Mouse (Mus musculus): Measurements from ENCODE around the gene Tbl1xr1.

Tbl1xr1 gene

DNA sequence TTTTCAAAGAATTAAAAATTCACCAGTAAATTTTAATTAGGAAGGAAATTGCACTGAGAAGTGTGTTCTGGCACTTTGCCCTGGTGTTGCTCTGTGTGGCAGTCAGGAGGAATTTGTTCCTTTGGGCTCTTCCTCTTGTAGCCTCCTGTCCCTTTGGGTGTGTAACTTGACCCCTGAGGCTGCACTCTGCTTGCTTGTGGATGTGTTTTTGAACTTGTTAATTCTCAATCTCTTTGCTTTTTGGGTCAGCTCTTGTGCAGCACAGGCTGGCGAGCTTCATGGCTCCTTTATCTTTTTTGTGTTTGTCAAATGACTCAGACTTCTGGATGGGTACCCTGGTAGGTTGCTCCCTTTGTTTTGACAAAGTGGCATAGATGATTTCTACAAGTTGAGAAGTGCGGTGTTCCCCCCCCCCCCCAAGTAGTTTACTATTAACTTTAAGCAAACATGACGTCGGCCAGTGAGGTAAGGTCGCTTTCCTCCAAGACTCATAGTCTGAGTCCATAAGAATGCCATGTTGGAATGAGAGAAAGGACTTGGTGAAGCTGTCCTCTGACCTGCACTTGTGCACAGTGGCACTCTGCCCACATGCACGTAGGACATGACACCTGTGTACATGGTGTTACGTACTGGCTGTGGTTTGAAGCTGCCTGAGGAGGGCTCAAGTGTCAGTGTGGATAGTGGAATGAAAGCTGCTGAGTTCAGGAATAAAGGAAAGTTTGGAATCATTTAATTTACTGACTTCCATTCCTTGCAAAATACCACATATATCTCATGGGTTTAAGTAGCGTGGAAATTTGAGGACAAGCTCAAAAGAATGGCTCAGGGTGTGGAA is 14.2 kb downstream of the Tbl1xr1 start:
- DNase-seq: peak; percentile 71

DNA sequence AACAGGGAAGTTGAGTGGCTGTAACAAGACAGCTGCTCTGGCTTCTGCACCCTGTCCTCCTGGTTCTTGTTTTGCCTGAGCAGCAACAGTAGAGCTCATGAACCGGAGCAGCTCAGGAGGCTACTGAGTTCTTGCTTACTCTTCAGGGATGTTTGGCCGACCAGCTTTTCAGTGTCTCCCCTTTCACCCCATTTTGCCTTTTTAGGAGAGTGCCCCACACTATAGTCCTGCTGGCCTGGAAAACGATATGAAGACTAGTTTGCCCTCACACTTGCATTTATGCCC is 14.8 kb downstream of the Tbl1xr1 start:
- no peak for DNase-seq

DNA sequence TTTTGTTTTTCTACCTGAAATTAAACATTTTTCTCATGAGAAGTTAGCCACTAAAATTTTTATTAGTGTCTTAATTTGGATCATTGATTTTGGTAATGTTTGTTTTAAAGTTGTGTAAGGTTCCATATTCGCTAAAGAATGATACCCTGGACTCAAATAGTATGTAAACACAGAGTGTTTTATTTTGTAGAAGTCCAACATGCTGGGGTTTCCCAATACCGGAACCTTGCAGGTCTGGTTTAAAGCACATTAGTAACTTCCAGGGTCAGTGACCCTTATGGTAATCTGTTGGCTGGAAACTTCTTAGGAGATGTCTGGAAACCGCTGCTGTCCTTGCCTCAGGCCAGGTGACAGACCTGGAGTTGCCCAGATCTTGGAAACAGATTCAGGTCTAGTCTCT is 15.2 kb downstream of the Tbl1xr1 start:
- DNase-seq: no peak

DNA sequence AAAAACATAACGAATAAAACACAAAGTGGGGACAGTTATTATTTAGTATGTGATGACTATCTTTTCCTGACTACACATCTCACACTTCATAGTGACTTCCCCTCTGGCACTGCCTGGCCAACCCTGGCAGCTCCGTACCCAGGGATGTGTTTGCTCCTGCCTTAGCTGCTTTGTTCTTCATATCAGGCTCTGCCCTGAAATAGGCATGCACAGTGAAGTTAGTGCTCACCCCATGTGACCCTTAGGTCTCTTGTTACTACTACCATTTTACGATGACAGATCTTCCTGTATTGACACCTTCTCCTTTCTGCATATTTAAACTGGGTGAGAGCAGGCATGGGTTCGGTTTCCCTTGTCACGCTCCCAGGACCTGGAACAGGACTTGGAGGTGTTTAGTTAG is 16.3 kb downstream of the Tbl1xr1 start:
- no peak for DNase-seq

DNA sequence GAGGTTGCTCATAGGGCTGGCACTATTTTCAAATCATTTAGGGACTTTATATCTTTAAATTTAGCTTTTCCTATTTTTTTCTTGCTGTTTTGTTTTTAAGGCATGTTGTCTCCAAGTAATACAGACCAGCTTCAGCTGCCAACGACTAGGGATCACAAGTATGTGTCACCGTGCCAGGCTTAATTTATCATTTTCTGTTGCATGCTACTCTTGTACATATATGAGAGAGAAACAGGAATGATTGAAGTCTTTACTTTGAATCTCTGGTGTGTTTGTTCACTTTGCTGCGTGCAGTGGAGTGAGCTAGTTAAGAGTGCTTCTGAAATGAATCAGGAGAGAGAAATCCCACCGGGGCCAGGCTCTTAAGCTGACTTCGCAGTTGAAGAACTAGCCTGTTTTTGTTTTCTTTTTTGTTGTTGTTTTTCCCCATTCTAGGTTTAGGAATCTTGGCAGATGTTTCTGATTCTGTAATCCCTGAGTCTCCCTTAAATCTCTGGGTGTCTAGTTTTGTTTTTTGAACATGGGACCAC is 27.6 kb downstream of the Tbl1xr1 start:
- no peak for DNase-seq

DNA sequence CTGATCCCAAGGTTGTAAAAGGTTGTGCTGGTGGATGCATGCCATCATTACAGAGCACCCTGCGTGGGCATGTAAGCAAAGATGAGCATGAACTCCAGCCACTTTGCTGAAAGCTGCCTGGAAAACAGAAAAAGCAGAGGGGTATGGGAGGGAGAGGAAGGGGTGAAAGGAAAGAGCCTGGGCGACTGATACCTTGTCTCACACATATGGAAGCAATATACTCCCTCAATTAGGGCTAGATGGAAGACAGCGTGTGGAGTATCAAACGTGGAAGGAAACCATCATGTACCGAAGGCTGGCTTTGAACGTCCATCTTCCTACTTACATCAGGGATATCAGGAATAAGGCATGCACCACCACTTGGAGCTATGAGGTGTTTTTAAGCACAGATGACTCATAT is 29.0 kb downstream of the Tbl1xr1 start:
- no peak for DNase-seq

DNA sequence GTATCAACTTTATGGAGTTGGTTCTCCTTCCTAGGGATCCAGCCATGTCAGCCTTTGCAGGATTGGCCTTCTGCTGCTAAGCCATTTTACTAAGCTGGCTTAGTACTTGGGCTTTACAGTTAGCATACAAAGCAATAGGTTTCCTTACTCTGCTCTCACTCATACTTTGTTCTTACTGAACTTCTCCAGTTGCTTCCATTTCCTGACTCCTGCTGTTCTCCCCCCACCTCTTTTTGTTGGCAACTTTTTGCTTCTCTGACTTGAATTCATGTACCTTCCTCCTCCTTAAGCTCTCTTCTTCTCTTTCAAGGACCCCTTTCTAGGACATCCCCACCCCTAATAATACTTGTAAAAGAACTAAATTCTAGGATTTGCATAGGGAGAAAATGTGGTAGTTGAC is 31.6 kb downstream of the Tbl1xr1 start:
- DNase-seq: no peak

DNA sequence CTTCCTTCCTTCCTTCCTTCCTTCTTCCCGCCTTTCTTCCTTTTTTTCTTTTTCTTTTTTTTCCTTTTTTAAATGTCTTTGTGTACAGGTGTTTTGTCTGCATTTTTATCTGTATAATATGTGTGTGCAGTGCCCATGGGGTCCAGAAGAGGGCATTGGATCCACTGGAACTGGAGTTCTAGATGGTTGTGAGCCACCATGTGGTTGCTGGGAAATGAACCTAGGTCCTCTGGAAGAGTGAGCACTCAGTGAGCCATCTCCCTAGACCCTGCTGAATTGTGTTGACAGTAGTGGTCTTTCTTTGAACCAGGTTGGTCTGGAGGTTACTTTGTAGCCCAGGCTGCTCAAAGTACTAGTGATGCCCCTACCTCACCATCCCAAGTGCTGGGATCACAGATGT is 33.2 kb downstream of the Tbl1xr1 start:
- DNase-seq: no peak

DNA sequence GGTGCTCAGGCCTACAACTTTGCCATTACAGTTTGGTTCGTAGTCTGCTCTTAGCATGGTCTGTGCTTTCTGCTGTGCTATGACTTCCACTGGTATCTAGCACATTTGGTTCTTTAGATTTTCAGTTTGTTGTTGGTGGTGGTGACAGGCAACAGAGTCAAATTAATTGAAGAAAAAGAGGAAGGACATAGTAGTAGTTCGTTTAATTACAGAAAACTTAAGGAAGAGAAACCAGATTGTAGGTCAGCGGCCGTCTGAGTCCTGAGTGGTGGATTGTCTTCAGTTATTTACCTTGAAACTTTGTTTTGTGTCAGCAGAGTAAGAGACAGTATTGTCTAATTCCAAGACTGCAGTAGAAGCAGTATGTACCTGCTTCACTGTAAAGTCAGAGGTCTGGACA is 37.3 kb downstream of the Tbl1xr1 start:
- no peak for DNase-seq

DNA sequence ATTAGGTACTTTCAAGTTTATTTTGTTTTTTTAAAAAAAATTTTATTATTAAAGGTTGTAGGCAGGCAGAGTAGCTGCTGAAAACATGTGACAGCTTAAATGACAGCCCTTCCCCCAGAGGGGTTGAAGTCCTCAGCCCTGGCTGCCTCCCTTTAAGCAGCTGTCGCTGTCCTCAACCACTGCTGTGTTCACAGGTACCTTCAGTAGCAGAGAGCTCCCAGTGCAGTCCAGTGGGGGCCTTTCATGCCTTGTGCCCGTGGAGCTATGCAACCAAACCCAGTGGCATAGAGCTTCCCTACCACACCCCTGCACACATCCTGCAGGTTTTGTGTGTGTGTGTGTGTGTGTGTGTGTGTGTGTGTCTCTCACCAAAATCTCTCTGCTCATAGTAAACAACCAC is 38.8 kb downstream of the Tbl1xr1 start:
- DNase-seq: no peak

DNA sequence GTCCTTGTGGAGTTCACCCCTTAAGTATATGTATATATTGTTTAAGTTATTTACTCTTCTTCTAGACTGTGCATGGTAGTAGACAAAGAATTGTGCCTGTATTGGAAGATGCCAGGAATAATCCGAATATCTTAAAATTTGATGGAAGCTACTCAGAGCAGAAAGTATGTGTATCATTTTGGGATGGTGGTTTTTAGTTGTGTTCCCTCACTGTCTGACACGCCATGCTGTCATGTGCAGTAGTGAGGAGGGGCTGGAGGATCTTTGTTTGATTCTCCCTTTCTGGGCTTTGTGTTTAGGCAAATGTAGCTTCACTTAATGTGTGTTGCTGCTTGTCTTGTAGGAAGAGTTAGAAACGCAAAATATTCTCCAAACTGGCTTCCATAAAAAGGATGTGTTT is 39.2 kb downstream of the Tbl1xr1 start:
- no peak for DNase-seq

DNA sequence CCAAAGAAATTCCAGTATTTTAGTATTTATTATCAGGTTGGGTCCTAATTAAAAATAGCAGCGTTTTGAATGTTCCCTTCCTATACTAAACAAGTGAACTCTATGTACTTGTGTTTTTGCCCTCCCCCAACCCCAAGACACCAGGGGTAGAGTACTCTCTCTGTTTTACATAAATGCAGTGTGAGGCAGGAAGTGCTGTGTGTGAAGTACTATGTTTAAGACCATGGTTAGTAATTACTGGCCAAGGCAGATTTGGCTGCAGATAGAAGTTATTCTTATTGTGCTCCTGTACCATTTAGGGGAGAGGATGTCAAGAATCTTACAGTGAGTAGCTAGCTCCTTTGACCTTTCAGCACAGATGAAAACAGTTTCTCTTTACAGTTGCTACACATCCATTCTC is 39.7 kb downstream of the Tbl1xr1 start:
- no peak for DNase-seq

DNA sequence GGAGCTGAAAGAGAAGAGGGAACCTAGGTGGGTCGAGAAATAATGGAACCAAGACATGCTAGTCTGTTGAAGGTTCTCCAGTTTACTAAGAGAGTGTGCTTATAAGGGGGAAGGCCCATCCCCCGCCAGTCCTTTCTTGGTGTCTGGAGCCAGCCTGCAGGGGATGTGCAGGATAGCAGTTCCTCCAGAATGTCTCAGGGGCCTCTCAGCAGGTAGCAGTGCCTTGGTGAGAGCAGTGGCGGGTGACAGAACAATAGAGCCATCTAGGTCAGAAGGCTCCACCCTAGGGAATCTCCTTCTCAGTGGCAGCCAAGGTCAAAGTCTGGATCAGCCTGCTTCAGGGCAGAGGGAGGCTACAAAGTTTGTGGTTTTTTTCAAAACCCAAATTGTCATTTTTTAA is 45.3 kb downstream of the Tbl1xr1 start:
- peak; percentile 25 for DNase-seq

DNA sequence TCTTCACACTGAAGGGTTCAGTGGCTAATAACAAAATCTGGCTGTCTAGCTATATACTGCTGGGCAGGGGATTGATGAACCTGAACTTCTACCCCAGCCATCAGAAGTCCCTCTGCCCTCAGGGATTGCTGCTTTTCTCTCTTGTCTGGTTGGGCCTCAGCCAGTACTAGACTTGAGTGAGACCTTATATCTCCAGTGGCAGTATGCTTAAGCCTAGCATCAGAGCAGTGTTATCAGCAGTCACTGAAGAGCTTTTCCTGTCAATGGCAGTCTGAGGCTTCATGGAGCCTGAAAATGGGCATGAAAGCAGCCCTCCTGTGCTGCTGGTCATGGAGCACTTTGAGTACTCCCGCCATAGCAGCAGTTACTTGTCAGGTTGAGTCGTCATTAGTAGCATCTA is 46.7 kb downstream of the Tbl1xr1 start:
- DNase-seq: no peak

DNA sequence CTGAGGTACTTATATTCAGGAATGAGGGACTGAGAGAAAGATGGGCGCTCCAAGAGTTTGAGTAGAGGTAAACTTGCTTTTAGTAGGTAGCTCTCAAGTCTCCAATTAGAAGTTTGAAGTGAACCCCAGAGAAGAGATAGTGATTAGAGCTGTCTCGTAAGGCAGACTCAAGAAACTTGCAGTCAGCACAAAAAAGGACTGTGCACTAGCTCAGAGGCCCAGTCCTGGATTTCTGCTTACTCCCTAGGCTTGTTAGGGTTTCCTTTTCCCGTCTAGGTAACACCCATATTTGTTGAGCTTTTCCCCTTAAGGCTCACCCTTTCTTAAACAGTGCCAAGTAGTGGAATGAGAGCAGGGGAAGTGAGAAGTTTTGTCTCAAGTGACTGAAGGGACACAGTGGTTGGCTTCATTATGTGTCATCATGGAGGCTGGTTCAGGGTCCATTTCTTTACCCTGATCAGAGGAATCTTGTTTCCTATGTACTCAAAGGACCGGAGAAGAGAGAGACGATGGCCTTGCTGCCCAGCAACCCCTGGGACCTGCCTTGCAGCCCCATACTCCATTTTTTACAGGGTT is 49.9 kb downstream of the Tbl1xr1 start:
- DNase-seq: no peak

DNA sequence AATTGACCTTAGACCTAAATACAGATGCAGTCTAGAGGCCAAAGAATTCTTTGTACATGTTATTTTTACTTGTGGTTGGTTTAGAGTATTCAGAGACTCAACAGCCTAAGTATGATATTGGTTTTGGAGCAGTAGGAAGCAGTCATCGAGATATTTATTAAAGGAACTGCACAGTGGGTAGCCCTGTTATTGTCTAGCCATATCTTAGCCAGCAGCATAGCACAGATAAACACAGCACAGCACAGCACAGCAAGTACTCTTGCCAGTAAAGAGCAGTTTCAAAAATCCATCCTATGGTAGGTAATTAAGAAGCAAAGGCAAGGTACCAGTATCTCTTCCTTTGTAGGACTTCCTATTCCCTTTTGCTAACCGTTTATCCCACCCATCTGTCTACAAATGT is 54.8 kb downstream of the Tbl1xr1 start:
- DNase-seq: no peak

DNA sequence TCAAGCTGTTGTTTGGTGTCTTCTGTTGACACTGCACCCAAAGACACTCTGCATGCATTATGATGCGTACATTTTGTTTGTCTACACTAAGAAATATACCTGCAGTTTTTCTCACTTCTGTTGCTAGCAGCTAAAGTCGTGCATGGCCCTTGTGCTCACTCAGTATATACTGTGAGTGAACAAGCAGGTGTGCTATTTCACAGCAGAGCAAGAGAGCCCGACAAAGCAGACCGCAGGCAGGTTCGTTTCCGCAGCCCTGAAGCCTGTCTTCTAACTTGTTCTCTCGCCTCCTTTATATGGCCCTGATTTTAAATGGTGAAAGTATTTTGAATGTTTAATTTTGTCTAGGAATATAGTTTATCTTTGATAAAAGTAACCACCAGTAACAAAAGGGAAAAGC is 57.2 kb downstream of the Tbl1xr1 start:
- DNase-seq: no peak

DNA sequence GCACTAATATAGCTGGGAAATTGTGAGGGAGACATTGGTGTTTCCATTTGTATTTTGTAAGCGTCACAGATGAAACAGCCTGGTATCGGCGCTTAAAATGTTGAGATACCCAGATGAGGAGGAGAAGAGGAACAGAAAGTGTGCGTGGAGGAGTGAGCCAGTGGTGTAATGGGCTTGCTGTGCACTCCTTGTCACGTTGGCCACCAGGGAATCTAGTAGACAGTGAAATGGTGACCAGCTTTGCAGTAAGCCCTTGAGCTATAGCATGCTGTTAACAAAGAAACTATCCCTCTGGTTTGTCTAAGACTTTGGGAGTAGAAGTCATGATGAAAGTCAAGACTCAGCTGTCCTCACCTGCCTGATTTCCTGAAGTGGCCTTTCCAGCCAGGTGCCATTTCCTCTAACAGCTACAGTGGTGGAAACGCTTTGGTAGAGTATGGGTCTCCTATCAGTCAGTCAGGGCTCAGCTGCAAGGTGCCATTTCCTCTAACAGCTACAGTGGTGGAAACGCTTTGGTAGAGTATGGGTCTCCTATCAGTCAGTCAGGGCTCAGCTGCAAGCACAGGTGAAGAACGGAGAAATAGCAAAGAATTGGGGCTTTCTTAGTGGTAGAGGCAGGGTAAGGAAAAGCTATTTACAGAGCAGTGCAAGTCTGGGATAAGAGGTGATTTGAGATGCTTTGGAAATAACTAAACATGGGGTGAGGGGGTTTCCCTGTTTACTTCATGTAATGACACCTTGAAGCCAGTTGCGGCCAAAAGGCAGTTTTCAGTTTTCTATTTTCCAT is 61.5 kb downstream of the Tbl1xr1 start:
- DNase-seq: no peak

DNA sequence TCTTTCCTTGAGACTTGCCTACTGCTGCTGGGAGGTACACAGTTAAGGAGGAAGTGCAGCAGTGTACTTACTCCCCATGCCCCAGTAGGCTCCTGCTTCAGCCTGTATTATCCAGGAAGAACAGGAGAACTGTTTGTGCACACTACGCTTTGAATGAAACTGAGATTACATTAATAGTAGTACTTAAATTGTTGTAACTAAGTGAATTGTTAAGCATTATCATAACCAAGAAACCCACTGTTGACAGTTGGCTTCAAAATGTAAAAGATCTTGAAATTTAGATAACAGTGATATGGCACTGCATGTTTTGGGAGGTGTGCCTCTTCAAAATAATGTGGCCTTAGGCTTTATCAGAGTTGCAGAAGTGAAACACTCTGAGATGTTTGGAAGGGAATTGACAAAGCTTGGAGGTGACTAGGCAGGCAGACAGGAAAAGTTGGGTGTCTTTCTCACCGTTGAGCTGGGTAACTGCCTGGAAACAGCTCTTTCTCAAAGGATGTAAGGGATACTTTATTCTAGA is 62.2 kb downstream of the Tbl1xr1 start:
- DNase-seq: no peak

DNA sequence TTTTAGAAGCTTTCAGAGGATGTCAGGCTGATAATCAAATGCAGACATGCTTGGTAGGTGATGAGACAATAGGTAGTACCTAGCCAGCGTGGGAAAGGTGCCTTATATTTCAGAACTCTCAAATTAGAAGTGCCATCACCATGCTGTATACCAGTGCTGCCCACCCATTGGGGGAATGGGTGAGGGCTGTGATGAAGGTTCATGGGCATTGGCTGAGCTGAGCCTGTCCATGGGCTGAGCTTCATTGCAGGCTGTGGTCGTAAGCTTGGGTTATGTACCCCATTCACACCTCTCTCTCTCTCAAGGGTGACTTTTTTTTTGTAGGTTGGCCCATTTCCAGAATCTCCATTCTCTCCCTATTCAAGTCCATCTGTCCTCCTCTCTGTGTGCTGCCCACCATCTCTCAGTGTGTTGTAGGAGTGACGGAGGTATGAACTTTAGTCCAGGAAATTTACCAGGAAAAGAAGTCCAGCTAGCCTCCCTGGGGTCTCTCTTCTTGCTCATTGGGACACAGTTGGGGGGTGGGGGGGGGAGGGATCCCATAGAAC is 63.7 kb downstream of the Tbl1xr1 start:
- no peak for DNase-seq

DNA sequence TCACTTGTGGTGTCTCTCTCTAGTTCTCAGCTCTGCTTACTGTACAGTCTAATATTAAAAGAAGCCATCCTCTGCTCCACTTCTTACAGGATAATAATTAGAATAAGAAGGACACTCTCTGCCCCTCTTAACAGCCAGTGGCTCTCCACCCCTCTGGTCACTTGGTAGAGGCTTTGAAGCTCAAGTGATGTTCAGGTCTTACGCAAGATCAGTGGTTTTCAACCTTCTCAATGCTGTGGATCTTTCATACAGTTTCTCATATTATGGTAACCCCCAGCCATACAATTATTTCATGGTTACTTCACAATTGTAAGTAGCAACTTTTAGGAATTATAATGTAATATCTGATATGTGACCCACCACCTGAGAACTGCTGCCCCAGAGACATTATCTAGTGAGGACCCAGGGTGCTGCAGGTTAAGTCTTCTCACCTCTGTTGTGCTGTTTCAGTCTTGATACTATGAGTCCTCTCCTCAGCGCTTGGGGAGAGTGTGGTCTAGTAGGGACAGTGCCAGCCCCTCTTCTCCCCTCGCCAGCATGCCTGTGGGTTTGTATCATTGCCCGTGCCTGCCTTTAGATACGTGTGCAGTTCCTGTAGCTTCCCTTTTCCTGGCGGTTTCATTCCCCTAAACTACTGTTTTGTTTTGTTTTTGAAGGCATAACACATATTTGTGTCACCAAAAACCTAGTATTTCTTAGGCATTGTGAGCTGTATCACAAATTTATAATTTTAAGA is 65.7 kb downstream of the Tbl1xr1 start:
- no peak for DNase-seq

DNA sequence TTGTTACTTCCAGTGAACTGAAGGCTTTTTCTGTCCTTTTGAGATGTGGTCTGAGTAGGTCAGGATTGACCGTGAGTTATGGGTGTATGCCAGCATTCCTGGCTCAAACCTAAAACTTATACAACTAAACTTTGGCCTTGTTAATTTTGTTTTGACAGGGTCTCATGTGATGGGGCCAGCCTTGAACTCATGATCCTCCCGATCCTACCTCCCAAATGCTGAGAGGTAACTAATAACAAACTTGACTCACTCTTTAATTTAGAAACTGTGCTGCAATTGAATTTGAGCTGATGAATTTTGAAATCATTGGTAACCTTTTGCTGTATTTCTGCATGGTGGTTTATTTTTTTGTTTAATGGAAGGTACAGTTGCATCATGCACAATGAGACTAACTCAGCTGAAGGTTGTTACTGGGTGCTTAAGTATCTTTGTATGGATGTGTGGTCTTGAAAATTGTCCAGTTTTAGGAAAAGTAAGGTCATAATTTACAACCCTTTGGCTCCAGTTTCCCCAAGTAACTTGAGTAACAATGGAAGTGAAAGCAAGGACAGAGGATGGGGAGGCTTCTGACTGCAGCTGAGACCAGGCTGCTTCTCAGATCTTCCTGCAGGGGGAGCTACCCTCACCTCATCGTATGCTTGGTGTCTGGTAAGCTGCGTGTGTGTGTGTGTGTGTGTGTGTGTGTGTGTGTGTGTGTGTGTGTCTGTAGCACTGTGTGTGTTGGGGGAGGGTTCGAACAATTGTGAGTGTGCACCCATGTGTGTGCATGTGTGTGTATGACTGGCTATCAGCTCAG is 66.6 kb downstream of the Tbl1xr1 start:
- no peak for DNase-seq
